Mouse (Mus musculus): ENCODE data around the gene Olfr494. TPM values are rescaled to one million over a fixed set of nuclear protein-coding genes. Genes with fewer than 3 reads are reported as not detected.

Gene Olfr494
- not detected for total RNA-seq (2023)

GRCm38 (mm10) chr7:108365035-108365434, at the start of gene Olfr494:
TSS of gene Olfr494 (plus strand) at chr7:108365335.

GRCm38 (mm10) chr7:108323574-108323973, 41.6 kb upstream of the Olfr494 start, which contains the start of gene Olfr492:
TSS of gene Olfr492 (minus strand) at chr7:108323674.

GRCm38 (mm10) chr7:108346879-108347278, 18.3 kb upstream of the Olfr494 start, which contains the start of gene Olfr493:
TSS of gene Olfr493 (minus strand) at chr7:108346979.

GRCm38 (mm10) chr7:108392867-108393266, 27.7 kb downstream of the Olfr494 start, which contains the start of gene Olfr495:
TSS of gene Olfr495 (plus strand) at chr7:108393167.

Other genes starting within 250 kb of the Olfr494 start
- not detected for gene Olfr484, start 237.9 kb upstream of the Olfr494 start, total RNA-seq (2023)
- gene Olfr485, start 205.5 kb upstream of the Olfr494 start, total RNA-seq (2023), result not detected
- gene Olfr486, start 192.6 kb upstream of the Olfr494 start, total RNA-seq (2023), result not detected
- gene Olfr487, start 150.7 kb upstream of the Olfr494 start, total RNA-seq (2023), result not detected
- not detected for gene Olfr488, start 107.0 kb upstream of the Olfr494 start, total RNA-seq (2023)
- not detected for gene Olfr490, start 76.4 kb upstream of the Olfr494 start, total RNA-seq (2023)
- gene Olfr491, start 51.9 kb upstream of the Olfr494 start, total RNA-seq (2023), result not detected
- gene Olfr492, start 41.7 kb upstream of the Olfr494 start, total RNA-seq (2023), result not detected
- gene Olfr493, start 18.4 kb upstream of the Olfr494 start, total RNA-seq (2023), result not detected
- not detected for gene Olfr495, start 27.8 kb downstream of the Olfr494 start, total RNA-seq (2023)
- not detected for gene Olfr497, start 55.1 kb downstream of the Olfr494 start, total RNA-seq (2023)
- gene Olfr498, start 100.0 kb downstream of the Olfr494 start, total RNA-seq (2023), result not detected
- not detected for gene Olfr502, start 159.7 kb downstream of the Olfr494 start, total RNA-seq (2023)
- gene Olfr503, start 179.2 kb downstream of the Olfr494 start, total RNA-seq (2023), result not detected
- not detected for gene Olfr504, start 200.5 kb downstream of the Olfr494 start, total RNA-seq (2023)
- gene Olfr506, start 245.5 kb downstream of the Olfr494 start, total RNA-seq (2023), result not detected

All from CD4-positive naive resting alpha-beta T cell, adult 76 days (primary cell).